Mouse (Mus musculus) hindbrain, embryonic 15.5 days (tissue): Measurements from ENCODE around the gene Zfp62. TPM values are rescaled to one million over a fixed set of nuclear protein-coding genes. Genes with fewer than 3 reads are reported as not detected.
A peak's percentile ranks its signal among the peaks of the same experiment; 100 is the strongest.

Experiments
- ATAC-seq: fragments of 200-750 bp; cut with Nextera tagmentation; 2 replicates; pipeline ENCODE4 v1.8.0; 2017; ENCODE audit warnings: low read depth, moderate number of reproducible peaks, moderate TSS enrichment; ENCODE audit not compliant: low FRiP score
- H3K27ac ChIP-seq: fragments of 300-500 bp; sonication (generic); replicated peaks from 2 replicates; pipeline ENCODE4 v1.5.1; 2015; ENCODE audit warnings: mild to moderate bottlenecking, inconsistent platforms
- H3K27me3 ChIP-seq: fragments of 300-500 bp; sonication (generic); 2 replicates; pipeline ENCODE4 v1.6.1; 2015; ENCODE audit warnings: control low read depth, inconsistent platforms
- H3K36me3 ChIP-seq: fragments of 300-500 bp; sonication (generic); 2 replicates; pipeline ENCODE4 v1.6.1; 2015; ENCODE audit warnings: control low read depth, inconsistent platforms
- H3K4me1 ChIP-seq: fragments of 300-500 bp; sonication (generic); replicated peaks from 2 replicates; pipeline ENCODE4 v1.6.1; 2015; ENCODE audit warnings: control low read depth, inconsistent platforms
- H3K4me2 ChIP-seq: fragments of 300-500 bp; sonication (generic); 2 replicates; pipeline ENCODE4 v1.6.1; 2015; ENCODE audit warnings: moderate library complexity, mild to moderate bottlenecking, inconsistent platforms
- H3K4me3 ChIP-seq: fragments of 300-500 bp; sonication (generic); 2 replicates; pipeline ENCODE4 v1.5.1; 2015; ENCODE audit warnings: mild to moderate bottlenecking, inconsistent platforms
- H3K9ac ChIP-seq: fragments of 300-500 bp; sonication (generic); 2 replicates; pipeline ENCODE4 v1.6.1; 2015; ENCODE audit warnings: inconsistent platforms
- H3K9me3 ChIP-seq: fragments of 300-500 bp; sonication (generic); 2 replicates; pipeline ENCODE4 v1.6.1; 2016; ENCODE audit warnings: control low read depth, inconsistent platforms
- WGBS: fragments of 180-500 bp; shearing (Covaris S2); methylation state at CpG from one replicate; pipeline ENCODE4 v1.1.7; 2015; 5-methylcytosine and 5-hydroxymethylcytosine counted together
- polyA plus RNA-seq: library from polyadenylated mRNA; unstranded; fragments of >200 nt; fragmentation: Nextera tagmentation; extraction: Ambion mirVana; gene quantifications from 2 replicates; pipeline ENCODE4 v1.2.1, GENCODE M21; 2015

The Zfp62 gene
- polyA plus RNA-seq, 1 experiment from 2014 or later = 38.0 TPM

- H3K9me3 ChIP-seq = no peaks in the 10 kb centered on the region
- peaks cover 44% of the 10 kb centered on the region for H3K4me1 ChIP-seq
- whole genome bisulfite sequencing = 1% methylated on average over 4 of the region's 4 CpGs
- H3K4me3 ChIP-seq = peak overlapping the region; percentile 79
- ATAC-seq = no peak
- H3K9ac ChIP-seq = peak overlapping the region; percentile 75
- peak overlapping the region; percentile 58 for H3K4me2 ChIP-seq
- no peaks in the 10 kb centered on the region for H3K36me3 ChIP-seq
- H3K27ac ChIP-seq = peak overlapping the region; percentile 94
- no peaks in the 10 kb centered on the region for H3K27me3 ChIP-seq
Observed at GRCm38 (mm10) chr11:49244595-49244930, 41.5 kb downstream of the Zfp62 start.

DNA sequence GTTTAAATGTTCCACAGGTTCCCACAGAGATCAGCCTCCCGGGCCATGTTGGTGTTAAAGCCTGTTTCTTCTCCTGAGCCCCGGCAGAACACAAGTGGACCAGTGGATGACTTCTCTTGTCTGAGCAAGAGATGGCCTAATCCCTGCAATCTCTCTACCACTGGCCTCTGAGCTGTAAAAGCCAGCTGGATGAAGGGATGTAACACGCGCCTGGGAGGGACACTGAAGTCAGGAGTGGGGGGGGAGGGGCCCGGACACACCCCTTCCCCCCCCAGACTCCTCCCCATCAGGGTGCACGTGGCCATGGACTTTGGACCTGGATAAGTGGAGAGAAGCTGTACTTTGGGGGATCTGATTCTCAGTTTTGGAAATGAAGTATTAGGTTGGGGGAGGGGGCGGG, 42.1 kb downstream of the Zfp62 start:
- H3K27ac ChIP-seq = no peak overlapping the region
- H3K9ac ChIP-seq = peak overlapping the region; percentile 16; the same call in 1 of the 2 replicates

GRCm38 (mm10) chr11:49245634-49246415, 42.7 kb downstream of the Zfp62 start:
- WGBS = 43% methylated on average over 12 of the region's 12 CpGs
- H3K4me2 ChIP-seq = peak overlapping the region; percentile 58
- H3K9me3 ChIP-seq = no peaks in the 10 kb centered on the region
- no peak for ATAC-seq
- peaks cover 56% of the 10 kb centered on the region for H3K4me1 ChIP-seq
- no peaks in the 10 kb centered on the region for H3K36me3 ChIP-seq
- peak overlapping the region; percentile 79 for H3K4me3 ChIP-seq
- 0 out of 2 replicates have a peak overlapping the region, but pooled peaks have one; percentile 20 for H3K9ac ChIP-seq
- no peak overlapping the region for H3K27ac ChIP-seq
- H3K27me3 ChIP-seq = no peaks in the 10 kb centered on the region

More for the DNA sequence above, 42.1 kb downstream of the Zfp62 start:
- no peak for ATAC-seq
- 25% methylated on average over 7 of the region's 7 CpGs for WGBS
- Histone ChIP-seq H3K4me3 (peak overlapping the region; percentile 79), H3K36me3 (no peaks in the 10 kb centered on the region), H3K4me2 (peak overlapping the region; percentile 58), H3K4me1 (peaks cover 50% of the 10 kb centered on the region), H3K27me3 (no peaks in the 10 kb centered on the region), H3K9me3 (no peaks in the 10 kb centered on the region)

DNA sequence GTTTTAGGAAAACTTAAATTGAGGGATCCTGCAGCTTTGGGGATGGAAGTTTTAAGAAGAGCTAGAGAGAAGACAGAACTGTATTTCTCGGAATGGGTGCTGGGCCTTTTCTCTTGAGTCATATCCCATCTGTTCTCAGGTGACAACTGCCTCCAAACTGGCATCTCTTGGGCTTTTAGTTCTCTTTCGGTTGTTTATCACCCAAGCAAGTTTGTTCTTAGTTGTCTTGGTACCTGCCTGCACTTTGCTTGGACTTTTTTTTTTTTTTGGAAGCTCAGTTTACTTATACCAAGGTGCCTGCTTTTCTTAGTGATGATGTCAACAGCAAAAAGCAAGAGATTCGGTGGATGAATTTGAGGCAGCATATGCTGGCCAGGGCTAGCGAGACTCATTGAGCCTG, 43.4 kb downstream of the Zfp62 start:
- H3K4me3 ChIP-seq = no peak overlapping the region
- peaks cover 62% of the 10 kb centered on the region for H3K4me1 ChIP-seq
- no peak overlapping the region for H3K9ac ChIP-seq
- H3K27me3 ChIP-seq = no peaks in the 10 kb centered on the region
- H3K27ac ChIP-seq = no peak overlapping the region
- H3K4me2 ChIP-seq = no peak overlapping the region
- H3K9me3 ChIP-seq = no peaks in the 10 kb centered on the region
- H3K36me3 ChIP-seq = no peaks in the 10 kb centered on the region
- no peak for ATAC-seq
- WGBS = 87% methylated on average over 4 of the region's 4 CpGs

DNA sequence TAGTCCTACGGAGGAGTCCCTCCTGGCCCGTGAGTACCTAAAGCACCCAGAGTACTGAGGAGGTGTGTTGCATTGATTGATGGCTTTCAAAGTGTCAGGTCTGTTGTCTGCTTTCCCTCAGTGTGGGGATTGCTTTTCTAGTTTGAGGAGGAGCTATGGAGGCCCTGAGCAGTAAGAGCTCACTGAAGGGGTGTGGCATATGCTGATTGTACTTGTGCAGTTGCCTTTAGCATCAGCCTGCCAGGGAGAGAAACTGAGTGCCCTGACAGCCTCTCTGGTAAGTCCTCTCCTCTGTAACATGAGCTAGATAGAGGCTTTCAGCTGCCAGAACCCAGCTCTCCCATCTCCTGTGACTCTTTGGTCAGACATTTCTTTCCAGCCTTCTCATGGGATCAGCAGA, 44.2 kb downstream of the Zfp62 start:
- H3K9ac ChIP-seq = no peak overlapping the region
- H3K4me1 ChIP-seq = peaks cover 62% of the 10 kb centered on the region
- no peaks in the 10 kb centered on the region for H3K36me3 ChIP-seq
- no peak for ATAC-seq
- H3K4me3 ChIP-seq = no peak overlapping the region
- H3K27ac ChIP-seq = no peak overlapping the region
- WGBS = 58% methylated on average over 2 of the region's 2 CpGs
- no peak overlapping the region for H3K4me2 ChIP-seq
- no peaks in the 10 kb centered on the region for H3K9me3 ChIP-seq
- no peaks in the 10 kb centered on the region for H3K27me3 ChIP-seq

GRCm38 (mm10) chr11:49248226-49248973, 45.3 kb downstream of the Zfp62 start:
- Histone ChIP-seq H3K4me2 (no peak overlapping the region), H3K36me3 (no peaks in the 10 kb centered on the region), H3K4me3 (no peak overlapping the region), H3K4me1 (peaks cover 55% of the 10 kb centered on the region), H3K9ac (no peak overlapping the region), H3K27ac (peak overlapping the region; percentile 16; the same call in 1 of the 2 replicates), H3K27me3 (no peaks in the 10 kb centered on the region), H3K9me3 (no peaks in the 10 kb centered on the region)
- 51% methylated on average over 6 of the region's 6 CpGs for WGBS
- no peak for ATAC-seq

GRCm38 (mm10) chr11:49248974-49249700, 46.0 kb downstream of the Zfp62 start:
- no peaks in the 10 kb centered on the region for H3K9me3 ChIP-seq
- no peak for ATAC-seq
- H3K9ac ChIP-seq = no peak overlapping the region
- H3K36me3 ChIP-seq = 0 out of 2 replicates have a peak, but pooled peaks cover 4% of the 10 kb centered on the region
- H3K27ac ChIP-seq = peak overlapping the region; percentile 16; the same call in 1 of the 2 replicates
- no peak overlapping the region for H3K4me2 ChIP-seq
- no peak overlapping the region for H3K4me3 ChIP-seq
- no peaks in the 10 kb centered on the region for H3K27me3 ChIP-seq
- WGBS = 70% methylated on average over 6 of the region's 6 CpGs
- H3K4me1 ChIP-seq = peaks cover 55% of the 10 kb centered on the region

DNA sequence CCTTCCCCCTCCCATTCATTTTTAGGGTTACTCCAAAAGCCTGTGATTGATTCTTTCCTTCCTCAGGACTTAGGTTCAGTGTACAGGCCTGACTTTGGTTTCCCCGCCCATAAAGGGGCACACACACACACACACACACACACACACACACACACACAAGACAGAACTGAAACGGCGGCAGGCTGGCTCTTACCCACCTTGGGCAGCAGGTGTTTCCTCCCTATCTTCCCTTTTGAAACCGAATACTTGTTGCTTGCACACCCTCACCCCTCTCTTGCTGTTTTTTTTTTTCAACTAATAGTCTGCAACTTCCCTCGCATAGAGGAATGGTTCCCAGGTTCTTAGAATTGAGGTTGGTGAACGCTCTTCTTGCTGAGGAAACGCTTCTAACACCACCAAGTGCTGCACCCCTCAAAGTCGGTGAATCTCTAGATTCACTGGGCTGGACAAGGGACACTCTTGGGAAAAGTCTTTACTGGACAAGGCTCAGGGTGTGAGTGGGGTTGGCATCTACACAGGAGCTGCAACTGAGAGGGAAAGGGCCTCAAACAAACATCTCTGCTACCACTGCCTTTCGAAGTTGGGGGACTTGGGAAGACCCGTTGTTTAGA, 46.8 kb downstream of the Zfp62 start:
- ATAC-seq = no peak
- peak overlapping the region; percentile 76 for H3K27ac ChIP-seq
- no peaks in the 10 kb centered on the region for H3K9me3 ChIP-seq
- 32% methylated on average over 10 of the region's 10 CpGs for WGBS
- peak overlapping the region; percentile 63 for H3K9ac ChIP-seq
- H3K36me3 ChIP-seq = 0 out of 2 replicates have a peak, but pooled peaks cover 4% of the 10 kb centered on the region
- no peaks in the 10 kb centered on the region for H3K27me3 ChIP-seq
- H3K4me1 ChIP-seq = peaks cover 50% of the 10 kb centered on the region
- peak overlapping the region; percentile 57 for H3K4me3 ChIP-seq
- peak overlapping the region; percentile 82 for H3K4me2 ChIP-seq

DNA sequence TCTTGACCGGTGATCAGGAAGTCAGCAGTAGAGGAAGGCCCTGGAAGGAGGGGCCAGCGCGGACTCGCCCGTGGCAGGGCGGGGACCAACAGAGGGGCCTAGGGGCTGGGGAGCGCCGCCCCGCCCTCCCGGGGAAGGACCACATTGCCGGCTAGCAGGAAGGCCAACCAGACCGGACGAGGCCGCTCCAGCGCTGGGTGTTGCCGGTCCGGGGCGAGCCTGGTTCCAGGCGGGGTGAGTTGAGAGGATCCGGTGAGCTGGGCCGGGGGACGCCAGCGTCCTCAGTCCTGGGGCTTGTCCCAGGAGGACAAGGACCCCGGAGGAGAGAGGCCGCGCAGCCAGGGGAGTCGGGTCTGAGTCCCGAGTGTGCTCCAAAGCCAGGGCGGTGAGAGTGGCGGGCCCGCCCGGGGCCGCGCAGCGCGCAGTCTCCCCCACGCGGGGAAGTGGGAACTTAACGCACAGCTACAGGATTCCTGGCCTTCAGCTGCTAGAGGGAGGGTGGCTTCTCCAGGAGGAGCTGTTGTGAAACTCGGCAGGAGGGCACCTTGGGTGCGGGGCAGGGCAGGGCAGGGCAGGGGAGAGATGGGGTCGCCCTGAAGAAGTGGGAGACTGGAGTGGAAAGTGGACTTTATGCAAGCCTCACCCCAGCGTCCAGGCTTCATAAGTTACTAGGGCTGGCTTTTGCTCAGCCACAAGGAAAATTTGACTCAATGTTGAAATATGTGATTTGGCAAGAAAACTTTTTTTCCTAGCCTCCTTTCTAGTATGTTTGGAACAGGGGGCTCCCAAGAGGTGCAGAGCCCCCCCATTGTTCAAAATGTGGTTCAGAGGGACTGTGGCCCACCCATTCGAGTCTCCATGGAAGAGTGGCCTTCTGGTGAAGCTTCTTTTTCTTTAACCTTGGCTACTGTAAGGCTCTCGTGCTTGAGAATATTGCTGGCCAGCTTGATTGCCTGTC, 47.6 kb downstream of the Zfp62 start:
- H3K4me1 ChIP-seq = peaks cover 42% of the 10 kb centered on the region
- peak overlapping the region; percentile 63 for H3K9ac ChIP-seq
- peak overlapping the region; percentile 82 for H3K4me2 ChIP-seq
- peak overlapping the region; percentile 76 for H3K27ac ChIP-seq
- H3K36me3 ChIP-seq = 0 out of 2 replicates have a peak, but pooled peaks cover 4% of the 10 kb centered on the region
- peak overlapping the region; percentile 57 for H3K4me3 ChIP-seq
- ATAC-seq = peak; percentile 93
- 3% methylated on average over 44 of the region's 45 CpGs for WGBS
- H3K27me3 ChIP-seq = no peaks in the 10 kb centered on the region
- no peaks in the 10 kb centered on the region for H3K9me3 ChIP-seq

DNA sequence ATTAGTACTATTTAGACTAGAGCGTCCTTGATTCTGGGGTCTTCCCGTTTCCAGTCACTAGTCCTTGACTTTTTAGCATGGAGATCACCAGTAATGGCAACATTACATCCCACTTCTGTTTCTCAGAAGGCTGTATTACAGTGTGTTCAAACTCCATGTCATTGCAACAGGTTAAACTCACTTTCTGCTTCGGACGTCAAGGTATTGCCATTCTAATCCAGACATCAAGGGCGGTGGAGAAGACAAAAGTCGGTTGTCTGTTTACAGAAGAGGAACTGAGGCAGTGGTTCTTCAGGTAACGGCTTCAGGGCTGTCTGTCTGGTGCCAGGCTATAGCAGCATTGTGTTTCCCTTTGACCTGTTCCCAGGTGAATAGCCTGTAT, 48.3 kb downstream of the Zfp62 start:
- H3K4me2 ChIP-seq = peak overlapping the region; percentile 82
- 81% methylated on average over 7 of the region's 7 CpGs for WGBS
- no peak for ATAC-seq
- no peak overlapping the region for H3K27ac ChIP-seq
- H3K9me3 ChIP-seq = no peaks in the 10 kb centered on the region
- H3K4me1 ChIP-seq = peaks cover 35% of the 10 kb centered on the region
- 0 out of 2 replicates have a peak, but pooled peaks cover 4% of the 10 kb centered on the region for H3K36me3 ChIP-seq
- no peaks in the 10 kb centered on the region for H3K27me3 ChIP-seq
- H3K4me3 ChIP-seq = peak overlapping the region; percentile 57
- H3K9ac ChIP-seq = no peak overlapping the region

- 86% methylated on average over 5 of the region's 5 CpGs for WGBS
- ATAC-seq = no peak
- Histone ChIP-seq H3K27ac (no peak overlapping the region), H3K4me1 (peaks cover 29% of the 10 kb centered on the region), H3K4me2 (no peak overlapping the region), H3K9ac (no peak overlapping the region), H3K4me3 (no peak overlapping the region), H3K9me3 (no peaks in the 10 kb centered on the region), H3K27me3 (no peaks in the 10 kb centered on the region), H3K36me3 (0 out of 2 replicates have a peak, but pooled peaks cover 4% of the 10 kb centered on the region)
Observed at GRCm38 (mm10) chr11:49252048-49252447, 49.0 kb downstream of the Zfp62 start.
